Mouse (Mus musculus) liver, embryonic 14 days (tissue): ENCODE measurements around the gene Olfr433. TPM values are rescaled to one million over a fixed set of nuclear protein-coding genes. Genes with fewer than 3 reads are reported as not detected.

ENCODE experiments used
- polyA plus RNA-seq: library from polyadenylated mRNA; depleted of rRNA; stranded (reverse); fragments of >200 nt; gene quantifications from 2 replicates; pipeline ENCODE4 v1.2.3, GENCODE M21; 2012; rRNA removed

The Olfr433 gene
- polyA plus RNA-seq, result 0.06 and 0.07 TPM in 2 replicates

GRCm38 (mm10) chr1:174040523-174041177 lies at the start of gene Olfr433:
Gene Olfr433 (plus strand): TSS chr1:174040705.

GRCm38 (mm10) chr1:174031698-174032097 lies 8.8 kb upstream of the Olfr433 start, which contains the start of gene Ifi205:
Gene Ifi205 (minus strand): TSS chr1:174031810.

GRCm38 (mm10) chr1:174048893-174049292 lies 8.4 kb downstream of the Olfr433 start, which contains the start of gene Olfr432:
Gene Olfr432 (plus strand): TSS chr1:174049205.

GRCm38 (mm10) chr1:174066305-174066704 lies 25.8 kb downstream of the Olfr433 start, which contains the start of gene Olfr430:
Gene Olfr430 (plus strand): TSS chr1:174066605.

GRCm38 (mm10) chr1:174084031-174084430 lies 43.5 kb downstream of the Olfr433 start, which contains the start of gene Olfr429:
Gene Olfr429 (plus strand): TSS chr1:174084331.

Other genes starting within 250 kb of the Olfr433 start
- gene Ifi211, start 127.7 kb upstream of the Olfr433 start, polyA plus RNA-seq, result 1.3 and 1.7 TPM in 2 replicates
- 2.9 and 3.2 TPM in 2 replicates for gene Mndal, start 98.2 kb upstream of the Olfr433 start, polyA plus RNA-seq
- 1.5 and 2.4 TPM in 2 replicates for gene Ifi203, start 98.0 kb upstream of the Olfr433 start, polyA plus RNA-seq
- not detected in 2 replicates for gene Ifi202b, start 58.0 kb upstream of the Olfr433 start, polyA plus RNA-seq
- 0.52 TPM in 2 replicates for gene Ifi205, start 8.9 kb upstream of the Olfr433 start, polyA plus RNA-seq
- 0.01 TPM in 1 of 2 replicates, not detected in the other for gene Olfr432, start 8.5 kb downstream of the Olfr433 start, polyA plus RNA-seq
- gene Olfr430, start 25.9 kb downstream of the Olfr433 start, polyA plus RNA-seq, result not detected in 2 replicates
- gene Olfr429, start 43.6 kb downstream of the Olfr433 start, polyA plus RNA-seq, result not detected in 2 replicates
- gene Olfr427, start 56.2 kb downstream of the Olfr433 start, polyA plus RNA-seq, result not detected in 2 replicates
- gene Olfr231, start 80.5 kb downstream of the Olfr433 start, polyA plus RNA-seq, result 0.02 TPM in 1 of 2 replicates, not detected in the other
- gene Olfr424, start 90.8 kb downstream of the Olfr433 start, polyA plus RNA-seq, result not detected in 2 replicates
- not detected in 2 replicates for gene Olfr420, start 114.9 kb downstream of the Olfr433 start, polyA plus RNA-seq
- 37.1 and 44.4 TPM in 2 replicates for gene Spta1, start 132.1 kb downstream of the Olfr433 start, polyA plus RNA-seq
- gene Olfr419, start 211.4 kb downstream of the Olfr433 start, polyA plus RNA-seq, result not detected in 2 replicates